Mouse (Mus musculus) midbrain, embryonic 11.5 days (tissue): ENCODE measurements around the gene Lrrc74b. TPM values are rescaled to one million over a fixed set of nuclear protein-coding genes. Genes with fewer than 3 reads are reported as not detected.

Experiments
- ATAC-seq: fragments of 200-750 bp; cut with Nextera tagmentation; 2 replicates; pipeline ENCODE4 v1.8.0; 2017; ENCODE audit warnings: moderate TSS enrichment, moderate library complexity; ENCODE audit not compliant: low FRiP score
- DNase-seq: peaks from one replicate; pipeline ENCODE4 v3.0.0; 2015; ENCODE audit warnings: low spot score; ENCODE audit errors: missing footprints
- H3K27ac ChIP-seq: fragments of 300-500 bp; sonication (generic); 2 replicates; pipeline ENCODE4 v1.5.1; 2014; ENCODE audit warnings: low read depth, low read length
- H3K27me3 ChIP-seq: fragments of 300-500 bp; sonication (generic); 2 replicates; pipeline ENCODE4 v1.6.1; 2014; ENCODE audit warnings: mild to moderate bottlenecking, low read length, moderate library complexity, mixed read lengths; ENCODE audit not compliant: control insufficient read depth, insufficient read depth
- H3K36me3 ChIP-seq: fragments of 300-500 bp; sonication (generic); 2 replicates; pipeline ENCODE4 v1.6.1; 2014; ENCODE audit warnings: mild to moderate bottlenecking, low read length, moderate library complexity, mixed read lengths; ENCODE audit not compliant: control insufficient read depth, insufficient read depth
- H3K4me1 ChIP-seq: fragments of 300-500 bp; sonication (generic); 2 replicates; pipeline ENCODE4 v1.6.1; 2014; ENCODE audit warnings: low read length; ENCODE audit not compliant: control insufficient read depth, insufficient read depth
- H3K4me2 ChIP-seq: fragments of 300-500 bp; sonication (generic); 2 replicates; pipeline ENCODE4 v1.6.1; 2014; ENCODE audit warnings: mild to moderate bottlenecking, moderate library complexity
- H3K4me3 ChIP-seq: fragments of 300-500 bp; sonication (generic); 2 replicates; pipeline ENCODE4 v1.5.1; 2014; ENCODE audit warnings: low read depth, low read length
- H3K9ac ChIP-seq: fragments of 300-500 bp; sonication (generic); 2 replicates; pipeline ENCODE4 v1.6.1; 2014; ENCODE audit warnings: low read length
- H3K9me3 ChIP-seq: fragments of 300-500 bp; sonication (generic); 2 replicates; pipeline ENCODE4 v1.6.1; 2016; ENCODE audit warnings: low read length; ENCODE audit not compliant: control insufficient read depth
- WGBS: fragments of 180-500 bp; shearing (Covaris S2); extraction: QIAGEN DNeasy Blood & Tissue Kit; methylation state at CpG from one replicate; pipeline ENCODE4 v1.1.7; 2014; 5-methylcytosine and 5-hydroxymethylcytosine counted together
- polyA plus RNA-seq: library from polyadenylated mRNA; unstranded; fragments of >200 nt; fragmentation: Nextera tagmentation; extraction: Ambion mirVana; gene quantifications from 2 replicates; pipeline ENCODE4 v1.2.1, GENCODE M21; 2014

The Lrrc74b gene
- polyA plus RNA-seq, 1 experiment from 2014 or later, result 0.14 TPM

DNA sequence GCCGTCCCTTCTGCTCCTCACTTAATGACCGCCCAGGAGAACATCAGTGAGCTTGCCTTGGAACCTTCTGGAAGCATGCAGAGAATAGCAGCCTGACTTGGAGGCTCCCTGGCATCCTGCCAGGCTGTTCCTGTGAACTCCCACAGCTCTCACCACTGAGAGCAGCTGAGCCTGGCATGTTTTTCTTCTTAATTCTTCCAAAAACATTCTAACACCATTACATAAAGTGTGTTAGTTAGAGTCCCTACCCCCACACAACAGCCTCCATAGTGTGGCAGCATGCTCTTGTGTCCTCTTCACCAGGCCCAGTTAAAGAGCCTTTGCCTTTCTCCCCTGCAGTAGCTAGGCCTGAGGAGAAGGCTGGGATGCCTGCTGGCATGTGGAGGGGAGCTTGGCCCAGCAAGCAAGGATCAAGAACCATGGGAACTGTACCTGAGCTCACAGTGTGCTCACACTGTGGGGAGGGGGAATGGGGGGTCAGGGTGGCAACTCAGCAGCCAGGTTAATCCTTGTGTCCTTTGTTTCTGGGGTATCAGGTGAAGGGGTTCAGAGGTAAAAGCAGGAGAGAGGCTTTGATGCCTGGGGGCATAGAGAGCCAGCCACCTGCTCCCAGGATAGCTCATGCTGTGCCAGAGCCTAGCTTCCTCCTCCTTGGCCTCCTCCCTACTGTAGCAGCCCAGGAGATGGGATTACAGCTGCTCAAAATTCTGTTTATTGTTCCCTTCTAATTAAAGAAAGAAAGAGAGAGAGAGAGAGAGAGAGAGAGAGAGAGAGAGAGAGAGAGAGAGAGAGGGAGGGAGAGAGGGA is 64.3 kb downstream of the Lrrc74b start:
- Histone ChIP-seq H3K9me3 (no peaks in the 10 kb centered on the region), H3K4me1 (peaks cover 8% of the 10 kb centered on the region), H3K9ac (no peak overlapping the region), H3K27ac (no peak overlapping the region), H3K4me3 (no peak overlapping the region), H3K4me2 (no peak overlapping the region), H3K27me3 (no peaks in the 10 kb centered on the region), H3K36me3 (no peaks in the 10 kb centered on the region)
- 68% methylated on average over 2 of the region's 2 CpGs for WGBS
- ATAC-seq (no peak), DNase-seq (no peak)

Other genes with a start within 250 kb of the Lrrc74b start
- 0.22 and 0.28 TPM in 2 replicates for gene Serpind1, start 229.9 kb downstream of the Lrrc74b start, polyA plus RNA-seq
- gene Snap29, start 155.3 kb downstream of the Lrrc74b start, polyA plus RNA-seq, result 7.5 and 8.0 TPM in 2 replicates
- 40.1 and 46.1 TPM in 2 replicates for gene Pi4ka, start 154.9 kb downstream of the Lrrc74b start, polyA plus RNA-seq
- gene Crkl, start 109.3 kb downstream of the Lrrc74b start, polyA plus RNA-seq, result 85.5 and 92.2 TPM in 2 replicates
- 1.4 and 3.0 TPM in 2 replicates for gene Aifm3, start 71.6 kb downstream of the Lrrc74b start, polyA plus RNA-seq
- gene Lztr1, start 52.6 kb downstream of the Lrrc74b start, polyA plus RNA-seq, result 70.5 and 77.2 TPM in 2 replicates
- gene Thap7, start 30.1 kb downstream of the Lrrc74b start, polyA plus RNA-seq, result 46.7 and 47.1 TPM in 2 replicates
- gene P2rx6, start 638 bp upstream of the Lrrc74b start, polyA plus RNA-seq, result 0.41 and 0.86 TPM in 2 replicates
- gene Slc7a4, start 22.0 kb upstream of the Lrrc74b start, polyA plus RNA-seq, result 1.5 and 2.0 TPM in 2 replicates
- 41.1 and 46.5 TPM in 2 replicates for gene Smpd4, start 58.1 kb upstream of the Lrrc74b start, polyA plus RNA-seq
- 4.8 and 5.4 TPM in 2 replicates for gene Ccdc74a, start 85.2 kb upstream of the Lrrc74b start, polyA plus RNA-seq
- 28.9 and 29.4 TPM in 2 replicates for gene Med15, start 171.6 kb upstream of the Lrrc74b start, polyA plus RNA-seq
- gene Klhl22, start 198.4 kb upstream of the Lrrc74b start, polyA plus RNA-seq, result 38.7 and 39.5 TPM in 2 replicates
- 3.8 and 4.4 TPM in 2 replicates for gene Scarf2, start 236.0 kb upstream of the Lrrc74b start, polyA plus RNA-seq